Mouse (Mus musculus) G1E (cell line): ENCODE results near the gene Rims1. TPM values are rescaled to one million over a fixed set of nuclear protein-coding genes. Genes with fewer than 3 reads are reported as not detected.

Experiments
- ATAC-seq: 2 replicates; pipeline ENCODE4 v1.8.0; 2016; ENCODE audit warnings: mild to moderate bottlenecking; ENCODE audit not compliant: insufficient number of reproducible peaks, poor library complexity, low FRiP score, severe bottlenecking; ENCODE audit errors: extremely low read depth
- DNase-seq: peaks from one replicate; pipeline ENCODE4 v3.0.0; 2012; ENCODE audit warnings: low spot score
- H3K27me3 ChIP-seq: 2 replicates; pipeline ENCODE4 v1.6.1; 2012; ENCODE audit warnings: mild to moderate bottlenecking, low read length, inconsistent platforms; ENCODE audit not compliant: insufficient read depth
- H3K36me3 ChIP-seq: replicated peaks from 2 replicates; pipeline ENCODE3; 2012; ENCODE audit warnings: mild to moderate bottlenecking, inconsistent platforms
- H3K4me1 ChIP-seq: 2 replicates; pipeline ENCODE4 v1.6.1; 2012; ENCODE audit warnings: low read depth, low read length, inconsistent platforms, mixed read lengths; ENCODE audit not compliant: insufficient read depth
- H3K4me3 ChIP-seq: 2 replicates; pipeline ENCODE4 v1.5.1; 2012; ENCODE audit warnings: low read depth, mild to moderate bottlenecking, inconsistent platforms, low read length, moderate library complexity, mixed read lengths
- H3K9me3 ChIP-seq: replicated peaks from 2 replicates; pipeline ENCODE4 v1.6.1; 2012; ENCODE audit warnings: inconsistent platforms
- CTCF ChIP-seq: IDR thresholded peaks from 2 replicates; pipeline ENCODE4 v1.5.1; 2012; ENCODE audit warnings: low read depth, low read length, inconsistent platforms, mixed read lengths
- GATA1 ChIP-seq: IDR thresholded peaks from 2 replicates; pipeline ENCODE4 v1.6.1; 2012; ENCODE audit warnings: borderline replicate concordance, low read length, inconsistent platforms, mixed read lengths
- GATA2 ChIP-seq: IDR thresholded peaks from 2 replicates; pipeline ENCODE4 v1.6.1; 2012; ENCODE audit warnings: low read depth, low read length, inconsistent platforms, borderline replicate concordance
- POLR2AphosphoS5 ChIP-seq: IDR thresholded peaks from 2 replicates; pipeline ENCODE4 v1.6.1; 2012; ENCODE audit warnings: low read depth, low read length, inconsistent platforms; ENCODE audit not compliant: insufficient replicate concordance
- TAL1 ChIP-seq: conservative IDR thresholded peaks from 2 replicates; pipeline ENCODE4 v1.6.1; 2012; ENCODE audit warnings: low read depth, low read length, inconsistent platforms, mixed read lengths
- polyA plus RNA-seq: library from polyadenylated mRNA; stranded (reverse); fragments of >175 nt; gene quantifications from 2 replicates; pipeline ENCODE4 v1.2.3, GENCODE M21; 2012
- total RNA-seq, 2 experiments: library from RNA; stranded (forward) in 1 of 2; stranded (reverse) in 1 of 2; fragments of 200-1000 nt in 1 of 2; fragments of >200 nt in 1 of 2; fragmentation: Nextera tagmentation in 1 of 2; gene quantifications; 2 replicates each; pipeline ENCODE4 v1.2.3; 2014 to 2017

Rims1 gene
- total and polyA plus RNA-seq, 3 experiments, result 0.11 TPM; not detected in 2

- no peak for ATAC-seq
- no peaks in the 10 kb centered on the region for H3K4me1 ChIP-seq
- no peak for DNase-seq
- TF ChIP-seq TAL1, result no peak
- no peak for TF ChIP-seq GATA1
- no peak for TF ChIP-seq POLR2AphosphoS5
- no peak for TF ChIP-seq CTCF
- no peak for TF ChIP-seq GATA2
- H3K4me3 ChIP-seq, result no peak overlapping the region
- no peaks in the 10 kb centered on the region for H3K36me3 ChIP-seq
- H3K9me3 ChIP-seq, result no peaks in the 10 kb centered on the region
- H3K27me3 ChIP-seq, result no peaks in the 10 kb centered on the region
Measured at GRCm38 (mm10) chr1:22587859-22588383, 217.9 kb downstream of the Rims1 start.

GRCm38 (mm10) chr1:22585560-22585959 lies 220.2 kb downstream of the Rims1 start:
- no peak for DNase-seq

GRCm38 (mm10) chr1:22579470-22579869 lies 226.3 kb downstream of the Rims1 start:
- DNase-seq (no peak), ATAC-seq (no peak)
- no peaks in the 10 kb centered on the region for H3K9me3 ChIP-seq
- H3K4me3 ChIP-seq, result no peak overlapping the region
- H3K4me1 ChIP-seq, result no peaks in the 10 kb centered on the region
- no peaks in the 10 kb centered on the region for H3K27me3 ChIP-seq
- TF ChIP-seq CTCF, result no peak
- no peak for TF ChIP-seq POLR2AphosphoS5
- no peak for TF ChIP-seq TAL1
- no peaks in the 10 kb centered on the region for H3K36me3 ChIP-seq

More at GRCm38 (mm10) chr1:22585560-22585959, 220.2 kb downstream of the Rims1 start:
- Histone ChIP-seq H3K27me3 (no peaks in the 10 kb centered on the region), H3K36me3 (no peaks in the 10 kb centered on the region), H3K9me3 (no peaks in the 10 kb centered on the region), H3K4me3 (no peak overlapping the region), H3K4me1 (no peaks in the 10 kb centered on the region)
- TF ChIP-seq GATA2, result no peak
- no peak for TF ChIP-seq CTCF
- no peak for TF ChIP-seq TAL1
- no peak for ATAC-seq

DNA sequence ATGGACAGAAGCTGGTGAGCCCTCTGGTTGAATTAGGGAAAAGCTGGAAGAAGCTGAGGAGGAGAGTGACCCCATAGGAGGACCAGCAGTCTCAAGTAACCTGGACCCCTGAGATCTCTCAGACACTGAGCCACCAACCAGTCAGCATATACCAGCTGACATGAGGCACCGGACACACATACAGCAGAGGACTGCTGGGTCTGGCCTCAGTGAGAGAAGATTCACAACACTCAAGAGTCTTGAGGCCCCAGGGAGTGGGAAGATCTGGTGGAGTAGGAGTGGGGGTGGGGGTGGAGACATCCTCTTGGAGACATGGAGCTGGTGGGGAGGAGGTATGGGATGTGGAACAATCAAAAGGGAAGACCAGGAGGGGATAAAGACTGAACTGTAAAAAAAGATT lies 233.1 kb downstream of the Rims1 start:
- no peak for TF ChIP-seq CTCF
- no peak for TF ChIP-seq GATA2
- TF ChIP-seq TAL1, result no peak
- TF ChIP-seq POLR2AphosphoS5, result no peak
- TF ChIP-seq GATA1, result no peak
- no peak for ATAC-seq

GRCm38 (mm10) chr1:22546273-22546672 lies 259.5 kb downstream of the Rims1 start:
- H3K4me1 ChIP-seq, result no peaks in the 10 kb centered on the region
- H3K27me3 ChIP-seq, result no peaks in the 10 kb centered on the region
- H3K4me3 ChIP-seq, result no peak overlapping the region
- ATAC-seq (no peak), DNase-seq (no peak)
- TF ChIP-seq TAL1 (no peak), POLR2AphosphoS5 (no peak), GATA2 (no peak), CTCF (no peak), GATA1 (no peak)
- no peaks in the 10 kb centered on the region for H3K36me3 ChIP-seq
- H3K9me3 ChIP-seq, result no peaks in the 10 kb centered on the region

More for the DNA sequence above, 233.1 kb downstream of the Rims1 start:
- Histone ChIP-seq H3K4me1 (no peaks in the 10 kb centered on the region), H3K27me3 (no peaks in the 10 kb centered on the region), H3K36me3 (no peaks in the 10 kb centered on the region), H3K9me3 (no peaks in the 10 kb centered on the region), H3K4me3 (no peak overlapping the region)
- DNase-seq, result no peak

DNA sequence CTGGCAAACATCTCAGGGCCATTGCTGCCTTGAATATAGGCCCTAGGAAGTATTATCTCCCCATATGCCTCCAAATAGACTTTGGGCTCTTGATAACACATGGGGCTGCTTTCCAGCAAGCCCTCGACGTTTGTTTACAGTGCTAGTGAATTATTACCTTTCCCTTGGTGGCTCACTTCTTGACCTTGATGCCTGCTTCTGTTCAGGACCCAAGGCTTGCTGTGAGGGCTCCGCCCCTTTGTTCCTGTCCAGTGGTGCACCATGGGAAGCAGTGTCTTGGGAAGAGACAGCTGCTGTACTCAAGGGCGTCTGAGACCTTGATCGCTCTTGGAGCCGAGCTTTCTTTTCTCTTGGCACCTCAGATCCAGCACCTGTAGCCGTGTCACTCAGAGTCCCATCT lies 267.7 kb downstream of the Rims1 start:
- DNase-seq, result no peak
- H3K4me3 ChIP-seq, result no peak overlapping the region
- no peak for TF ChIP-seq GATA1
- TF ChIP-seq GATA2, result no peak
- TF ChIP-seq CTCF, result no peak
- TF ChIP-seq TAL1, result no peak
- TF ChIP-seq POLR2AphosphoS5, result no peak
- no peaks in the 10 kb centered on the region; the same call in 1 of the 2 replicates for H3K4me1 ChIP-seq
- H3K9me3 ChIP-seq, result peaks cover 8% of the 10 kb centered on the region
- ATAC-seq, result no peak
- no peaks in the 10 kb centered on the region for H3K36me3 ChIP-seq
- peaks cover 6% of the 10 kb centered on the region; the same call in 1 of the 2 replicates for H3K27me3 ChIP-seq

DNA sequence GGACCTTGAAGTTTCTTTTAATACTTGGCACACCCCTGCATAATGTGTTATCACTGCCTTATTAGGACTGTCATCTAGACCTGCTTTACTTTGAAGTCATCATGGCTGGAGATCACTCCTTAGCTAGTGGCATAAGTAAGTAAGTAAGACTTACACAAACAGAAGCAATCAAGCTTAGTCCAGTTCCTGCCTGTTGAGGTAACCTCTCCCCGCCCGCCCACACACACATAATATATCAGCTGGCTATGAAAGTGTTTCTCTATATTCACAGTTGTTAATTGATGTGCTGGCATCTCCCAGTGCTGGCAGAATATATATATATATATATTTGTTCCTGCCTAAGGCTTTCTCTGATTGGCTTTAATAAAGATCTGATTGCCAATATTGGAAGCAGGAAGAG lies 269.0 kb downstream of the Rims1 start:
- no peaks in the 10 kb centered on the region for H3K36me3 ChIP-seq
- ATAC-seq (no peak), DNase-seq (no peak)
- TF ChIP-seq TAL1, result no peak
- no peak for TF ChIP-seq GATA1
- no peak for TF ChIP-seq CTCF
- TF ChIP-seq GATA2, result no peak
- TF ChIP-seq POLR2AphosphoS5, result no peak
- peaks cover 10% of the 10 kb centered on the region for H3K9me3 ChIP-seq
- no peak overlapping the region for H3K4me3 ChIP-seq
- no peaks in the 10 kb centered on the region; the same call in 1 of the 2 replicates for H3K4me1 ChIP-seq
- H3K27me3 ChIP-seq, result peaks cover 8% of the 10 kb centered on the region; the same call in 1 of the 2 replicates
